Mouse (Mus musculus) myocyte (in vitro differentiated cells): ENCODE measurements around the gene Luc7l3.

Source experiments
- CEBPB ChIP-seq: IDR thresholded peaks from 2 replicates; pipeline ENCODE4 v1.6.1; 2011; ENCODE audit warnings: mild to moderate bottlenecking, moderate library complexity; ENCODE audit not compliant: poor library complexity, insufficient read depth, severe bottlenecking
- E2F4 ChIP-seq: IDR thresholded peaks from one replicate; pipeline ENCODE4 v1.6.1; 2011; ENCODE audit warnings: mild to moderate bottlenecking, control low read depth, moderate library complexity; ENCODE audit not compliant: insufficient read depth
- MAX ChIP-seq: IDR thresholded peaks from one replicate; pipeline ENCODE4 v1.6.1; 2011; ENCODE audit warnings: low read depth, mild to moderate bottlenecking, control low read depth
- MYOD1 ChIP-seq, 3 experiments: IDR thresholded peaks; one replicate each; pipeline ENCODE4 v1.6.1; 2011; ENCODE audit warnings: control low read depth in 2 of 3, low read depth in 2 of 3, mild to moderate bottlenecking in 2 of 3, moderate library complexity in 1 of 3; ENCODE audit not compliant: insufficient read length in 2 of 3, control insufficient read depth in 1 of 3
- MYOG ChIP-seq, 3 experiments: IDR thresholded peaks; one replicate each; pipeline ENCODE4 v1.6.1; 2011; ENCODE audit warnings: control low read depth in 2 of 3, low read depth in 2 of 3, mild to moderate bottlenecking in 2 of 3; ENCODE audit not compliant: insufficient read length in 2 of 3, control insufficient read depth in 1 of 3, insufficient read depth in 1 of 3
- POLR2A ChIP-seq: IDR thresholded peaks from one replicate; pipeline ENCODE4 v1.6.1; 2011; ENCODE audit warnings: low read depth, mild to moderate bottlenecking, control low read depth, moderate library complexity; ENCODE audit not compliant: insufficient read length
- POLR2AphosphoS2 ChIP-seq: IDR thresholded peaks from one replicate; pipeline ENCODE4 v1.6.1; 2011; ENCODE audit warnings: low read depth, control low read depth; ENCODE audit not compliant: insufficient read length
- REST ChIP-seq: IDR thresholded peaks from one replicate; pipeline ENCODE4 v1.6.1; 2011; ENCODE audit warnings: mild to moderate bottlenecking, control low read depth, moderate library complexity; ENCODE audit not compliant: insufficient read depth, insufficient read length
- TCF12 ChIP-seq: IDR thresholded peaks from one replicate; pipeline ENCODE4 v1.6.1; 2011; ENCODE audit warnings: mild to moderate bottlenecking, control low read depth; ENCODE audit not compliant: poor library complexity, insufficient read depth, severe bottlenecking
- USF1 ChIP-seq: IDR thresholded peaks from one replicate; pipeline ENCODE4 v1.6.1; 2011; ENCODE audit warnings: low read depth, mild to moderate bottlenecking, control low read depth, moderate library complexity

- TF ChIP-seq POLR2AphosphoS2 = no peak
- no peak for TF ChIP-seq POLR2A
- no peak for TF ChIP-seq TCF12
- TF ChIP-seq E2F4 = no peak
- no peak for TF ChIP-seq USF1
- TF ChIP-seq MAX = no peak
- TF ChIP-seq MYOD1 (IDR thresholded peaks at IDR 0.05; ENCODE audit: control insufficient read depth in 1 of 3, insufficient read length in 2 of 3, low read depth in 2 of 3) = no peak
- no peak for TF ChIP-seq REST
- TF ChIP-seq MYOG (IDR thresholded peaks at IDR 0.05; ENCODE audit: control insufficient read depth in 1 of 3, insufficient read depth in 1 of 3, insufficient read length in 2 of 3, low read depth in 2 of 3) = no peak
- no peak for TF ChIP-seq CEBPB
These were observed 66.1 kb downstream of the Luc7l3 start for GRCm38 (mm10) chr11:94255733-94256132.
